Mouse (Mus musculus): ENCODE data around the gene Hoxd12.

- TF ChIP-seq CTCF (IDR thresholded peaks at IDR 0.05; ENCODE audit: extremely low read depth, insufficient read depth, insufficient read length, insufficient replicate concordance), result no peak
- no peak for TF ChIP-seq POLR2A (IDR thresholded peaks at IDR 0.05; ENCODE audit: low read depth, low read length)
Measured at GRCm38 (mm10) chr2:74706393-74706960, 31.7 kb downstream of the Hoxd12 start.
